Mouse (Mus musculus): Measurements from ENCODE around the gene Trpm1. TPM values are rescaled to one million over a fixed set of nuclear protein-coding genes. Genes with fewer than 3 reads are reported as not detected.

The Trpm1 gene
- total and polyA plus RNA-seq, 3 experiments, result 5.9 to 10.7 (median 6.1) TPM

GRCm38 (mm10) chr7:64229911-64230310 is 76.3 kb downstream of the Trpm1 start:
- Histone ChIP-seq H3K9ac (ENCODE audit: insufficient read depth, low read depth) (no peak overlapping the region), H3K9me3 (replicated peaks; ENCODE audit: low read length) (peaks cover 11% of the 10 kb centered on the region), H3K79me2 (replicated peaks; ENCODE audit: control insufficient read depth, extremely low read depth, insufficient read depth, poor library complexity, severe bottlenecking) (no peaks in the 10 kb centered on the region), H3K27me3 (replicated peaks) (no peaks in the 10 kb centered on the region), H3K36me3 (replicated peaks in 1 of 2; ENCODE audit: control insufficient read depth in 1 of 2, insufficient read depth in 1 of 2, low read length in 1 of 2) (peaks cover 8 to 39% of the 10 kb centered on the region in 2 experiments), H3K4me1 (ENCODE audit: control insufficient read depth in 1 of 2, insufficient read depth in 2 of 2) (peaks cover 14 to 27% of the 10 kb centered on the region in 2 experiments), H3K27ac (ENCODE audit: insufficient read depth, low read depth) (no peak overlapping the region), H3K4me3 (replicated peaks in 1 of 3; ENCODE audit: low read depth in 2 of 3, low read length in 2 of 3, poor library complexity in 1 of 3) (no peak overlapping the region), H3K4me2 (ENCODE audit: insufficient read depth, low read depth, poor library complexity, severe bottlenecking) (no peak overlapping the region)
- in situ Hi-C loops (cut with MboI; ENCODE audit: low pct_ligation_motif_present, low pct_unique_long_range_greater_than_20kb, low sequenced_read_pairs), result no loop called here
- dilution Hi-C loops (cut with MboI; ENCODE audit: extremely low pct_ligation_motif_present, extremely low pct_unique_long_range_greater_than_20kb, low sequenced_read_pairs), result no loop called here
- TF ChIP-seq SMC3 (IDR thresholded peaks at IDR 0.05; ENCODE audit: low read depth, low read length) (no peak), ZNF384 (IDR thresholded peaks at IDR 0.05; ENCODE audit: low read depth, low read length) (no peak), NELFE (IDR thresholded peaks at IDR 0.05; ENCODE audit: low read depth, low read length) (no peak), KAT2A (IDR thresholded peaks at IDR 0.05; ENCODE audit: insufficient replicate concordance, low read length) (no peak), ZKSCAN1 (IDR thresholded peaks at IDR 0.05; ENCODE audit: borderline replicate concordance, low read depth, low read length) (no peak), RAD21 (IDR thresholded peaks at IDR 0.05; ENCODE audit: low read depth, low read length) (no peak), ETS1 (conservative IDR thresholded peaks at IDR 0.05; ENCODE audit: low read depth, low read length) (no peak), PAX5 (IDR thresholded peaks at IDR 0.05; ENCODE audit: low read length) (no peak), MYC (IDR thresholded peaks at IDR 0.05; ENCODE audit: low read depth, low read length) (no peak), IRF4 (IDR thresholded peaks at IDR 0.05; ENCODE audit: low read depth, low read length) (no peak), ZMIZ1 (IDR thresholded peaks at IDR 0.05; ENCODE audit: low read depth, low read length) (no peak)
- DNase-seq (ENCODE audit: extremely low read depth), result no peak

DNA sequence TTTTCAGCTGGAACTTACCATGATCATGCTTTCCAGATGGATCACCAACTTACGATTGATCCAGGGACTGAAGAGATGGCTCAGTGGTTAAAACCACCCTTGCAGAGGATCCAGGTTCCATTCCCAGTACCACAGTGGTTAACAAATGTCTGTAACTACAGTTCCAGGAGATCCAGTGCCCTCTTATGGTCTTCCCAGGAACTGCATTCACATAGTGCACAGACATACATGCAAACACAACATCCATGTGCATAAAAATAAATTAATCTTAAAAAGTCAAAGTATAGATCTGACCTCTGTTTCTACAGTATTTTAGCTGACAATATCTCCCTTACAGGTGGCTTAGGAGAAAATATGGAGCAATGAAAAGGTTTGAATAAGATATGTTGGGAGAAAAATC is 77.4 kb downstream of the Trpm1 start:
- peaks cover 11% of the 10 kb centered on the region for H3K9me3 ChIP-seq (replicated peaks; ENCODE audit: low read length)
- peaks cover 17 to 22% of the 10 kb centered on the region in 2 experiments for H3K4me1 ChIP-seq (ENCODE audit: control insufficient read depth in 1 of 2, insufficient read depth in 2 of 2)
- no peaks in the 10 kb centered on the region for H3K27me3 ChIP-seq (replicated peaks)
- H3K79me2 ChIP-seq (replicated peaks; ENCODE audit: control insufficient read depth, extremely low read depth, insufficient read depth, poor library complexity, severe bottlenecking), result no peaks in the 10 kb centered on the region
- no peak for TF ChIP-seq IRF4 (IDR thresholded peaks at IDR 0.05; ENCODE audit: low read depth, low read length)
- peak; percentile 29 for TF ChIP-seq RAD21 (IDR thresholded peaks at IDR 0.05; ENCODE audit: low read depth, low read length)
- peak; percentile 35 for TF ChIP-seq SMC3 (IDR thresholded peaks at IDR 0.05; ENCODE audit: low read depth, low read length)
- TF ChIP-seq CTCF (conservative IDR thresholded peaks at IDR 0.05 in 1 of 2, IDR thresholded peaks at IDR 0.05 in 1 of 2; ENCODE audit: low read depth in 2 of 2, low read length in 2 of 2), result peak; percentile 28 to 49; a peak in 3 of 4 replicates
- dilution Hi-C loops (cut with MboI; ENCODE audit: extremely low pct_ligation_motif_present, extremely low pct_unique_long_range_greater_than_20kb, low sequenced_read_pairs), result no loop called here
- no peak overlapping the region for H3K9ac ChIP-seq (ENCODE audit: insufficient read depth, low read depth)
- DNase-seq (ENCODE audit: extremely low read depth), result peak; percentile 17
- in situ Hi-C loops (cut with MboI; ENCODE audit: low pct_ligation_motif_present, low pct_unique_long_range_greater_than_20kb, low sequenced_read_pairs), result no loop called here
- no peak overlapping the region for H3K4me3 ChIP-seq (replicated peaks in 1 of 3; ENCODE audit: low read depth in 2 of 3, low read length in 2 of 3, poor library complexity in 1 of 3)
- peaks cover 12 to 47% of the 10 kb centered on the region in 2 experiments for H3K36me3 ChIP-seq (replicated peaks in 1 of 2; ENCODE audit: control insufficient read depth in 1 of 2, insufficient read depth in 1 of 2, low read length in 1 of 2)
- H3K4me2 ChIP-seq (ENCODE audit: insufficient read depth, low read depth, poor library complexity, severe bottlenecking), result no peak overlapping the region
- no peak overlapping the region for H3K27ac ChIP-seq (ENCODE audit: insufficient read depth, low read depth)

- Histone ChIP-seq H3K36me3 (replicated peaks in 1 of 2; ENCODE audit: control insufficient read depth in 1 of 2, insufficient read depth in 1 of 2, low read length in 1 of 2) (peaks cover 19 to 56% of the 10 kb centered on the region in 2 experiments), H3K9me3 (replicated peaks; ENCODE audit: low read length) (peaks cover 11% of the 10 kb centered on the region), H3K27ac (ENCODE audit: insufficient read depth, low read depth) (no peak overlapping the region), H3K4me2 (ENCODE audit: insufficient read depth, low read depth, poor library complexity, severe bottlenecking) (no peak overlapping the region), H3K9ac (ENCODE audit: insufficient read depth, low read depth) (no peak overlapping the region), H3K79me2 (replicated peaks; ENCODE audit: control insufficient read depth, extremely low read depth, insufficient read depth, poor library complexity, severe bottlenecking) (no peaks in the 10 kb centered on the region), H3K4me3 (replicated peaks in 1 of 3; ENCODE audit: low read depth in 2 of 3, low read length in 2 of 3, poor library complexity in 1 of 3) (no peak overlapping the region), H3K27me3 (replicated peaks) (no peaks in the 10 kb centered on the region), H3K4me1 (ENCODE audit: control insufficient read depth in 1 of 2, insufficient read depth in 2 of 2) (peaks cover 17 to 26% of the 10 kb centered on the region in 2 experiments)
- dilution Hi-C loops (cut with MboI; ENCODE audit: extremely low pct_ligation_motif_present, extremely low pct_unique_long_range_greater_than_20kb, low sequenced_read_pairs) (no loop called here), in situ Hi-C loops (cut with MboI; ENCODE audit: low pct_ligation_motif_present, low pct_unique_long_range_greater_than_20kb, low sequenced_read_pairs) (no loop called here)
- DNase-seq (ENCODE audit: extremely low read depth), result no peak
- TF ChIP-seq ZKSCAN1 (IDR thresholded peaks at IDR 0.05; ENCODE audit: borderline replicate concordance, low read depth, low read length) (no peak), KAT2A (IDR thresholded peaks at IDR 0.05; ENCODE audit: insufficient replicate concordance, low read length) (no peak), MXI1 (IDR thresholded peaks at IDR 0.05; ENCODE audit: low read depth, low read length) (no peak)
These were observed 78.4 kb downstream of the Trpm1 start for GRCm38 (mm10) chr7:64231996-64232395.

Measured in CH12.LX (cell line).